Mouse (Mus musculus) left cerebral cortex, adult 2 months (tissue): ENCODE results near the gene Rpl13a. TPM values are rescaled to one million over a fixed set of nuclear protein-coding genes. Genes with fewer than 3 reads are reported as not detected.
"Not testable (repeated sequence)": the region's sequence is repeated elsewhere in the genome, so short reads cannot be mapped to it uniquely, and the experiment has no call there.

Experiments
- DNase-seq, 2 experiments: peaks; one replicate each; pipeline ENCODE4 v3.0.0; 2021 to 2022; ENCODE audit warnings: low spot score in 2 of 2, mixed read lengths in 1 of 2; ENCODE audit errors: extremely low spot score in 1 of 2
- H3K27ac ChIP-seq: fragments of 200-600 bp; 2 replicates; pipeline ENCODE4 v1.8.1; 2022
- H3K4me3 ChIP-seq: fragments of 200-600 bp; 2 replicates; pipeline ENCODE4 v1.8.1; 2022
- CTCF ChIP-seq: fragments of 200-600 bp; IDR thresholded peaks from 2 replicates; pipeline ENCODE4 v1.8.1; 2022; ENCODE audit warnings: antibody characterized with exemption, mild to moderate bottlenecking, moderate library complexity
- intact Hi-C: fragments of 180-260 bp; cut with DNase I; formaldehyde crosslinking; loops from one replicate; pipeline ENCODE4 v1.15.1; 2025
- total RNA-seq, 2 experiments: library from RNA; stranded (reverse); gene quantifications; 2 replicates each; pipeline ENCODE4 v1.2.3; 2021

Gene Rpl13a
- total RNA-seq, 2 experiments from 2014 or later: 695 to 716 TPM

DNA sequence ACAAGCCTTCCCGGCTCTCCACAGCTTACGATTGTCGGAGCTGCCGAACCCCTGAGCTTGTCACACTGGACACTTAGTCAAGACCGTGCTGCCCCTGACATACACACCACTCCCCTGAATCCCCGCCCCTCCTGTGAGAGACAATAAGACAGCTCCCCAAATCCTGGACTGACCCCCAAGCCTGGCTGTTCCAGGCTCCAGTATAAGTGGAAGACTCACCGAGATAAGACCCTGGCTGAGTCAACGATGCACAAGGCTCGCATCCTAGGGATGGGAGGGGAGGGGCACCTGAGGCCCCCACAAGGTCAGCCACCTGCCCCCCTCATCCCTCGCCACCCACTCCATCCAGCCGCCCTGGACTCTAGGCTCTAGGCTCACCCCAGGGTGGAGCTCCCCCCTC, 3.3 kb upstream of the Rpl13a start:
- H3K27ac ChIP-seq: no peak overlapping the region
- DNase-seq: no peak
- H3K4me3 ChIP-seq: no peak overlapping the region
- TF ChIP-seq CTCF: no peak
- intact Hi-C loops: no loop called here

GRCm38 (mm10) chr7:45129776-45130512, 1.4 kb upstream of the Rpl13a start:
- H3K27ac ChIP-seq: peak overlapping the region; percentile 80
- peak overlapping the region; percentile 53 for H3K4me3 ChIP-seq
- no peak for DNase-seq
- intact Hi-C loops: loop anchor here (2.0 to 10.0 kb wide), 3 partner anchors 25 to 275 kb away; partner anchors contain the start of genes Aldh16a1, Pih1d1 and Pnkp
- TF ChIP-seq CTCF: no peak

GRCm38 (mm10) chr7:45129318-45129717, 757 bp upstream of the Rpl13a start:
- H3K4me3 ChIP-seq: peak overlapping the region; percentile 53
- intact Hi-C loops: loop anchor here (2.0 to 10.0 kb wide), 3 partner anchors 25 to 275 kb away; partner anchors contain the start of genes Aldh16a1, Pih1d1 and Pnkp
- no peak for DNase-seq
- TF ChIP-seq CTCF: no peak
- peak overlapping the region; percentile 80 for H3K27ac ChIP-seq

- DNase-seq: no peak
- peak overlapping the region; percentile 85 for H3K4me3 ChIP-seq
- TF ChIP-seq CTCF: no peak
- intact Hi-C loops: loop anchor here (2.0 to 10.0 kb wide), 3 partner anchors 27 to 273 kb away; partner anchors contain the start of genes Aldh16a1, Pih1d1 and Pnkp
- peak overlapping the region; percentile 93 for H3K27ac ChIP-seq
Measured at GRCm38 (mm10) chr7:45127700-45128224, 799 bp downstream of the Rpl13a start.

DNA sequence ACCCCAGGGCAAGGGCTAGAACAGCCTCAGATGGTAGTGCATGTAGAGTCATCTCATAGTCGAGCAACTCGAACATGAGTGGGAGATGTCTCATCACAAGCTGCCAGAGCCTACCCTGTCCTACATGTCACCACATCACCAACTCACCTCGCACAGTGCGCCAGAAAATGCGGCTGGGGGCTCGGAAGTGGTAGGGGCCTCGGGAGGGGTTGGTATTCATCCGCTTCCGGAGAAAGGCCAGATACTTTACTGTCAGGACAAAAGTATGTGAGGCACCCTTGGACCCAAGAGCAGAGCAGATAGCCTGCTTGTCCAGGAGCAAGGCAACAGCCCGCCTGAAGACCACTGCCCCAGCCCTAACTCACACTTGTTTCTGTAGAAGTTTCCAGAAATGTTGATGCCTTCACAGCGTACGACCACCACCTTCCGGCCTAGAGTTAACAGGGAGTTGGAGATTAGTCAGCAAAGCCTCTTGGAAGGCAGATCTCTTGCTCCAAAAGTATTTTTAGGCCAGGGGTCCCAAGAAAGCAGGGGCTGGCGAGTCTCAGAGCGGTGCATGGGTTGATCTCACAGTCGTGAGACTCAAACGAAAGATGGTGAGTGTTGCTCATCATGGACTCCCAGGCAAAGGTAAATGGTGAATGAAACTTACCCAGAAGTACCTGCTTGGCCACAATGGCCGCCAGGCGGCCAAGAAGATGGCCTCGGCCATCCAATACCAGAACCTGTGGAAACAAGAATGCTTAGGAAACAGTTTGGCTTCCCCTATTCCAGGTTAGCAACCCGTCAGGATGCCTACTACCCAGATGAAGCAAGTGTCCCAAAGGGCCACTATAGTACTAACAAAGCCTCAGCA, 1.5 kb downstream of the Rpl13a start:
- peak overlapping the region; percentile 85 for H3K4me3 ChIP-seq
- peak; percentile 31 for TF ChIP-seq CTCF
- no peak for DNase-seq
- H3K27ac ChIP-seq: peak overlapping the region; percentile 93; the same call in 1 of the 2 replicates
- intact Hi-C loops: loop anchor here (10.0 kb wide), 1 partner anchor 272 kb away; the partner anchor contains the start of gene Pnkp

DNA sequence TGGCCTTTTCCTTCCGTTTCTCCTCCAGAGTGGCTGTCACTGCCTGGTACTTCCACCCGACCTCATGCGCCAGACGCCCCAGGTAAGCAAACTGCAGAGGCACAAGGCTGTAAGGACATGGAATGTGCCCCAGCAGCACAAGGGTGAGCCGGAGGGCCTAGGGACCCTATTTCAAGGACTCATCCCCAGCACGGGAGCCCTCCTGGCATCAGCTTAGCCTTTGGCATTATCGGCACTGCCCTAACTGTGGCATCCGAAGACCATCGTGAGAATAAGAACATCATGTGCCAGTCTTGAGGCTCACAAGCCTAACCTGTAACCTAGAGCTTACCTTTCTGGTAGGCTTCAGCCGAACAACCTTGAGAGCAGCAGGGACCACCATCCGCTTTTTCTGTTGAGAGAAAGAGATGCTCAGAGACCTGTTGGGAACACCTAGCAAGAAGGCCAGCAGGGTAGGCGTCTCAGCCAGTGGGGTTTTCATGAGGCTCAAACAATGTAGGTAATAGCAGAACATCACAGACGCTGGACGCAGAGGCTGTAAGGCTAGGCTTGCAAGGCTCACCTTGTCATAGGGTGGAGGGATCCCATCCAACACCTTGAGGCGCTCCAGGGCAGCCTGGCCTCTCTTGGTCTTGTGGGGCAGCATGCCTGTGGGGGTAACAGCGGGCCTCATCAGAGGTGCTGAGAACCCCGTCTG, 2.3 kb downstream of the Rpl13a start:
- TF ChIP-seq CTCF: no peak
- Histone ChIP-seq H3K27ac (no peak overlapping the region), H3K4me3 (no peak overlapping the region)
- DNase-seq: no peak
- intact Hi-C loops: loop anchor here (10.0 kb wide), 1 partner anchor 271 kb away; the partner anchor contains the start of gene Pnkp

DNA sequence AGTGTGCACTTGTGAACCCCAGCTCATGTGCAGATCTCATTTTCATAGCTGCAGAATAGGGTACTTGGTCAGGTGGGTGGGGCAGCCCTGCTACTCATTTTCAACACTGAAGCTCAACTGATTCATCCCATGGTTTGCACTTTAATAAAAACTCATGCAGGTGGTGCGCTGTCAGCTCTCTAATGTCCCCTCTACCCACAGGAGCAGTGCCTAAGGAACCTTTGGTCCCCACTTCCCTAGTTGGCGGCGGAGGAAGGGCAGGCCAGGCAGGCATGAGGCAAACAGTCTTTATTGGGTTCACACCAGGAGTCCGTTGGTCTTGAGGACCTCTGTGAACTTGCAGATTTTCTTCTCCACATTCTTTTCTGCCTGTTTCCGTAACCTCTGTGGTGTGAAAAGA, 2.9 kb downstream of the Rpl13a start:
- H3K27ac ChIP-seq, DNase-seq, H3K4me3 ChIP-seq: not testable (repeated sequence)
- intact Hi-C loops: loop anchor here (10.0 kb wide), 1 partner anchor 271 kb away; the partner anchor contains the start of gene Pnkp

DNA sequence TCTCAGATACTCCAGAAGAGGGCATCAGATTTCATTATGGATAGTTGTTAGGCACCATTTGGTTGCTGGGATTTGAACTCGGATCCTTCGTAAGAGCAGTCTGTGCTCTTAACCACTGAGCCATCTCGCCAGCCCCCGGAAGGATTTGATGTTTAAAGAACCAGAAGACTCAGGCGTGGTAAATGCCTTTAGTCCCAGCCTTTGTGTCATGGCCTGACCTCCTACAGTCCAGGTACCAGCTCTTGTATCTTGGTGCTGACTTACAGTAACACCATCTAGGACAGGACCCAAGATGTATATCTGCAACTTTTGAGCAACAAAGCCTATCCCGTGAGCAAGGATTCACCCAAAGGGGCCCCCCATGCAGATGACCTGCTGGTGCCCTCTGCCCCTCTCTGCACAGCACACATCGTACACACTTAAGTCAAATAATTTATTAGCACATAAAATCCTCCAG, 3.4 kb downstream of the Rpl13a start:
- Histone ChIP-seq H3K4me3 (no peak overlapping the region), H3K27ac (no peak overlapping the region)
- peak; percentile 36 for TF ChIP-seq CTCF
- intact Hi-C loops: loop anchor here (10.0 kb wide), 1 partner anchor 270 kb away; the partner anchor contains the start of gene Pnkp
- DNase-seq: no peak

DNA sequence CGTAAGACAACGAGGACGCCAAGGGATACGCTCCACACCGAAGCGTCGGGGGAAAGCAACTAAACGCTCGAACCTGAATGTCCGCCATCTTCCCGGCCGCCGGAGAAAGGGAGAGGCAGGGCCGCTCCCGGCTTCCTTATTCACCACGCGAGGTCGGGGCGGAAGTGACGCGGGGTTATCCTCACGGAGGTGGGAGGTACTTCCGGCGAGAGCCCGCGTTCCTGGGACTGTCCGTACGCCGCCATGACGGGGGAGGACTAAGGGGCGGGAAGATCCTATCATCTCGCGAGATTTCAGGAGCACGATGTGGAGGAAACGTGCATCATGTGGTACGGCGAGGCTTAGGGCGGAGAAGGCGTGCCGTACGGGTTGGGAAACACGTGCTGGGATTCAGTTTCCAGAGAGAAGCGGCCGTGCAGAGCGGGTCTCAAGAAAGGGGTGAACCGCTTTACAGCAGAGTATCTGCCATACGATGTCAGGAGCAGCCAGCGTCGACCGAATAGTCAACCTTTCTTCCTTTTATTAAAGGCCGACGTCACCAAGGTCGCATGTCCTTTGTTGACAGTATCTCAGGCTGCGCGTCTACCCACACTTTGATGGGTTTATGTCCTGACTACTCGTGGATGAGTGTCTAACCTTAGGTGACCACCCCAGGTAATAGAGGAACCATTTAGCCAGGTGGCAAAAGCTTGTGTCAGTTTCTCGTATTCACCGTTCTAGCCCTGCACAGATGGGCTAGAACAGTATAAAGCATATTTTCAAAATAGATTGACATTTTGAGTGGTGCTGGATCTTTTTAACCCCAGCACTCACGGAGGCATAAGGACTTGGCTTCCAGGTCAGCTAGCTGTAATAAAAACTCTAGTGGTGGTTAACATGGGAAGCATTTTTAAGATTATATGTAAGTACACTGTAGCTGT, 4.1 kb downstream of the Rpl13a start, which contains the start of gene Rps11:
Gene Rps11, minus strand, starts transcription at position 216 of the 920 bp plus-strand sequence.
- DNase-seq: peak; percentile 99
- intact Hi-C loops: loop anchor here (10.0 kb wide), 1 partner anchor 270 kb away; the partner anchor contains the start of gene Pnkp
- Histone ChIP-seq H3K27ac (peak within 1 kb of the TSS; percentile 92), H3K4me3 (peak within 1 kb of the TSS; percentile 96)
- TF ChIP-seq CTCF: no peak

DNA sequence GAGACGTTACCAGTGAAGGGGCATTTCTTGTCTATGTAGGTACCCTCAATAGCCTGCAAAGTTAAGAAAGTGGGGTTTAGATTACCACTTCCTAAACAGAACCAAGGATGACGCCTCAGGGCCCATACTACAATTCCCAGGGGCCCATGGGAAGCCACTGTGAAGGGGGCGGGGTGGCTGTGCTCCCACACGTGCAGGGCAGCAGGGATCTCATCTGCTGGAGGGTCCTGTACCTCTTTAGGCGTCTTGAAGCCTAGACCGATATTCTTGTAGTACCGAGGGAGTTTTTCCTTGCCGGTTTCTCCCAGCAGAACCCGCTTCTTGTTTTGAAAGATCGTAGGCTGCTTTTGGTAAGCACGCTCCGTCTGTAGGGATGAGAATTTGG, 5.4 kb downstream of the Rpl13a start:
- no peak for TF ChIP-seq CTCF
- H3K27ac ChIP-seq: peak overlapping the region; percentile 92
- H3K4me3 ChIP-seq: peak overlapping the region; percentile 96
- intact Hi-C loops: loop anchor here (10.0 kb wide), 1 partner anchor 268 kb away; the partner anchor contains the start of gene Pnkp
- no peak for DNase-seq
